Mouse (Mus musculus) heart, postnatal 36 days (tissue): Measurements from ENCODE around the gene Gm10142. TPM values are rescaled to one million over a fixed set of nuclear protein-coding genes. Genes with fewer than 3 reads are reported as not detected.
"Not testable (repeated sequence)": the region's sequence is repeated elsewhere in the genome, so short reads cannot be mapped to it uniquely, and the experiment has no call there.

Source experiments
- DNase-seq, 2 experiments: peaks; one replicate each; pipeline ENCODE4 v3.0.0; 2021 to 2022
- intact Hi-C: fragments of 180-260 bp; cut with DNase I; formaldehyde crosslinking; loops from one replicate; pipeline ENCODE4 v1.15.1; 2025
- total RNA-seq, 2 experiments: library from RNA; stranded (reverse); gene quantifications; 2 replicates each; pipeline ENCODE4 v1.2.3; 2021

Gm10142 gene
- total RNA-seq: not detected

- intact Hi-C loops: no loop called here
- no peak for DNase-seq
Observed at GRCm38 (mm10) chr10:77715507-77715906, at the start of gene Gm10142. Gm10142 (plus strand) TSS chr10:77715807.

DNA sequence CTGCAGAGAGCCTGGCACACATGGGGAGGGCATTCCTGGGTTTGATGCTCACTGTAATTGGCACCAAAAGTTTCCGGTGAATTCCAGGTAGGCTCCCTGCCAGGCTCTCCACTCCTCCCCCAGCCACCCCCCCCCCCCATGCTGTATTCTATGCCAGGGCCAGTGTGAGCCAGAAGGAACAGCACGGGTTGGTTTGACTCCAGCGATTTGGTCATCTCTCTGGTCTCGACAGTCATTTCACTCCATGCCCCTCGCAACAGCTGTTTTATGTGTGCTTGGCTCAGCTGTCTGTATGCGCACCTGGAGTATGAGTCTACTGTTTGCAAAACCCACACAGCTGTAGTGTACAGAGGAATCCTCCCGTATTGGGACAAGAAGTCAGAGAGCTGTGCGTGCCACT, 49.3 kb upstream of the Gm10142 start:
- no peak for DNase-seq
- intact Hi-C loops: no loop called here

GRCm38 (mm10) chr10:77667402-77667801, 48.2 kb upstream of the Gm10142 start:
- intact Hi-C loops: no loop called here
- DNase-seq: no peak

- intact Hi-C loops: no loop called here
- no peak for DNase-seq
Observed at GRCm38 (mm10) chr10:77670710-77671109, 44.9 kb upstream of the Gm10142 start.

DNA sequence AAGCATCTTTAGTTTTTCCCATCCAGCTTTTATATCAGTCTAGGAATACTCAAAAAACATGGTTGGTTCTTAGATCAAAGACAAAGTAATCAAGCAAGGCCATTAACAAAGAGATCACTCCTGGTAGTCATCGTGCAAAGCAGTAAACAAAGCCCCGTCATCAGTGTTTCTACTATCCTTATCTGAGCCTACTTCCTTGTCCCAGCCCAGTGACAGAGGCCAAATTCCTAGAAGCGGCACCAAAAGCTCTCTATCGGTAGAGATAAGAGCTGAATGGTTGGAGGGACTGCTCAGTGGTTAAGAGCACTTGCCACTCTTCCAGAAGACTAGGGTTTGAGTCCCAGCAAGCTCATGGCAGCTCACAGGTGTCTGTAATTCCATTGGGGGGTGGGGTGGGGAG, 44.1 kb upstream of the Gm10142 start:
- intact Hi-C loops: no loop called here
- DNase-seq: no peak

- intact Hi-C loops: no loop called here
- DNase-seq: no peak
Observed at GRCm38 (mm10) chr10:77673765-77674164, 41.8 kb upstream of the Gm10142 start.

GRCm38 (mm10) chr10:77677562-77677961, 38.0 kb upstream of the Gm10142 start:
- intact Hi-C loops: no loop called here
- no peak for DNase-seq

DNA sequence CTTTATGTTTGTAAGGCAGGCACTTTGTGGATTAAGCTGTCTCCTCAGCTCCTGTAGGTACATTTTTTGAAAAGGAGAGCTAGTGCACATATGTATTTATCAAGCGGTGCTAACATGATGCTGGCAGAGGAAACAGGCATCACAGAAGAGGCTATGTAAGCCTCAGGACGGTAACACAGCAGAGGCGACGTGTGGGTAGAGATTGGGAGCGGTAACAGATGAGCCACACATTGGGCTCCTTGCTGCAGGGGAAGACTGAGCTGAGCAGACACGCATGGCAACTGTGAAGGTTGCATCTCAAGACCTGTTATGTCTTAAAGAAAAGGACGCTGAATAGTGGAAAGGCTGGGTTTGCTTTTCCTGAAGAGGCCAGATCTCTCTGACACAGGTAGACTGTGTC, 32.6 kb upstream of the Gm10142 start:
- intact Hi-C loops: no loop called here
- DNase-seq: no peak

GRCm38 (mm10) chr10:77684181-77684580, 31.4 kb upstream of the Gm10142 start:
- no peak for DNase-seq
- intact Hi-C loops: no loop called here

DNA sequence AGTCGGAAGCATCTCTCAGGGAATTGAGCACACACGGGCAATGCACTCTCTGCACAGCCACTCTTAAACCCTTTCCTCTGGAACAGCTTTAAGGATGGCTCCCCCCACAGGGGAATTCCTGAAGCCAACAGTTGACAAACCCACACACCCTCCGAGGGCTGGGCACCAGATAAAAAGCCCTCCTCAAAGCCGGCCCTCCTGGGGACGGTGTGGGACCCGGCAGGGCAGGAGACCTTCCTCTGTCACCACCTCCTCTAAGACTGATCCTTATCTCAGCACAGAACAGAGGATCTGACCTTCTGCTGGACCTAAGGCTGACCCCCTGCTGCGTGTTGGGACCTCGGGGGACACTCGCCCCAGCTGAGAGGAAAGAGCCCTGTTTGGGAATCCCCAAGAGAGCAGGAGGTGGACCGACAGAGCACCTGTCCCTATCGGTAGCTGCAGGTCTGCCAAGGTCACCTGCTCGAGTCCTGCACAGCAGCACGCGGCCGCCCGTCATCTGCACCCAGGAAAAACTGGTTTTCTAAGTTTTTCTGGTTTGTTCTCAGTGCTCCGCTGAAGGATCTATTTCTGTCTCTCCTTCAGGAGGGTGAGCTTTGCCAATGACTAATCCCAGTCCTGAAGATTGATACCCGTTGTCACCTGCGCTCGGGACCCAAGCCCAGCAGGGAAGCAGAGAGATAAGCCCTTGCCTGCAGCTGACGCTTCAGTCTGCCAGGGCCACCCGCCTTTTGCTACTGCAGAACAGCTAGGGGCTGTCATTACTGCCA, 29.5 kb upstream of the Gm10142 start, which contains the start of gene Tspear:
Tspear (plus strand) TSS at position 675 of the 770 bp plus-strand sequence.
- DNase-seq: no peak
- intact Hi-C loops: no loop called here

- DNase-seq: no peak
- intact Hi-C loops: no loop called here
Observed at GRCm38 (mm10) chr10:77687021-77687420, 28.6 kb upstream of the Gm10142 start.

DNA sequence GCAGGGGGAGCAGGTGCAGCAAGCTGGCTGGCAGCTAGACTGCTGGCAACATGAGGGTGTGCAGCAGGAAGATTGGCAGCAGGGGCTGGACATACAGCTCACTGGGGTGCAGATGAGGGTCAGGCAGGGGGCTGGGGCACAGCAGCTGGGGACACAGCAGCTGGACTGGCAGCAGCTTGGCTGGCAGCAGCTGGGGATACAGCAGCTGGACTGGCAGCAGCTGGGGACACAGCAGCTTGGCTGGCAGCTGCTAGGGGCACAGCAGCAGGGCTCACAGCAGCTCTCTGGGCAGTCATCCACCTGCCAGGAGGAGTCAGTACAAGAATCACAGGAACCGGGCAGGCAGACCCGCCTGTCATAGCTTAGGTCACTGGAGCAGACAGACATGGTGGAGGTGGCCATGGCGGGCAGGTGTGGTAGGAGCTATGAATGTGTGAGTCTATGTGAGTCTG, 25.2 kb upstream of the Gm10142 start, which contains the start of gene Gm19402:
Gm19402 (minus strand) TSS at position 402 of the 452 bp plus-strand sequence.
- DNase-seq, intact Hi-C loops: not testable (repeated sequence)

DNA sequence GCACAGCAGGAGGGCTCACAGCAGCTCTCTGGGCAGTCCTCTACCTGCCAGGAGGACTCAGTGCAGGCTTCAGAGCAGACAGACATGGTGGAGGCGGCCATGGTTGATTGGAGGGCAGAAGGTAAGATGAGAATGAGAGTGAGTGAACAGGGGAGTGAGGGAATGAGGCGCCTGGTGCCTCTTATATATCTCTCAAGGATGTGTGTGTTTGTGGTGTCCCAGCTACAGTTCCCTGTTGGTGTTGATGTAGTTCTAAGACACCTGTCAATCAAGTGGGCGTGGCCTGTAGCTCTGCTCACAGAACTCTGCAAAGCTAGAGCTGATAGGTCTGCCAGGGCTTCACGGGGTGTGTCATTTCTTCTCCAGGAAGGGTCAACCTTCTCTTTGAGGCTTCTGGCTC, 18.5 kb upstream of the Gm10142 start, which contains the start of gene Gm9508:
Gm9508 (minus strand) TSS at position 101 of the 400 bp plus-strand sequence.
- intact Hi-C loops: no loop called here
- DNase-seq: no peak

GRCm38 (mm10) chr10:77706326-77706725, 9.3 kb upstream of the Gm10142 start, which contains the start of gene Gm10272:
Gm10272 (plus strand) TSS chr10:77706626.
- DNase-seq: no peak
- intact Hi-C loops: no loop called here

DNA sequence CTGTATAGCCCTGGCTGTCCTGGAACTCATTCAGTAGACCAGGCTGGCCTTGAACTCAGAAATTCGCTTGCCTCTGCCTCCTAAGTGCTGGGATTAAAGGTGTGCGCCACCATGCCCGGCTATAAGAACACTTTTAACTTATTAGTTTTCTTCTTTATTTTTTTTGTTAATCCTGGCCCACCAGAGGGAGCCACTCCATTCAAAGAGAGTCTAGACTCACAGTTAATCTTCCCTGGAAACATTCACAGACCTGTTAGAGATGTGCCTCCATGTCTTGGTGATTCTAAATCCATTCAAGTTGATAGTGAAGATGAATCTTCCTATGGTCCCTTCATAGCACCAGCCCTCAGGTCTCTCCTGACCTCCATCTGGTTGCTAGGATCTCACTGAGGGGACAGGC, 5.8 kb upstream of the Gm10142 start:
- DNase-seq: no peak
- intact Hi-C loops: loop anchor here (5.0 kb wide), 1 partner anchor 167 kb away; no protein-coding TSS in a partner anchor

DNA sequence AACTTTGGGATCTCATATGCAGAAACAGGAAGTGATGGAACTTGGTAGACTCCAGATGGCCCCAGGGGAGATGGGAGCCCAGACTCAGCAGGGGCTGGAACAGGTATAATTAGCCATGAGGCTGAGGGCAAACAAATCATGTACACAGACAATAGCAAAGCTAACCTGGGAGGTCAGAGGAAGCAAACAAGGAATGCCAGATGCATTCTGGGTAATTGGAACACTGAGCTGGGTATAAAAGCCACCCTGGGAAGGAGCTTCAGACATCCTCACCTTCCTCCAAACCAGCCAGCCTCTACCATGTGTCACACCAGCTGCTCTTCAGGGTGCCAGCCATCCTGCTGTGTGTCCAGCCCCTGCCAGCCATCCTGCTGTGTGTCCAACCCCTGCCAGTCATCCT, 4.5 kb upstream of the Gm10142 start, which contains the start of gene Gm10024:
Gm10024 (plus strand) TSS at position 301 of the 400 bp plus-strand sequence.
- intact Hi-C loops: loop anchor here (5.0 kb wide), 1 partner anchor 166 kb away; no protein-coding TSS in a partner anchor
- not testable (repeated sequence) for DNase-seq

DNA sequence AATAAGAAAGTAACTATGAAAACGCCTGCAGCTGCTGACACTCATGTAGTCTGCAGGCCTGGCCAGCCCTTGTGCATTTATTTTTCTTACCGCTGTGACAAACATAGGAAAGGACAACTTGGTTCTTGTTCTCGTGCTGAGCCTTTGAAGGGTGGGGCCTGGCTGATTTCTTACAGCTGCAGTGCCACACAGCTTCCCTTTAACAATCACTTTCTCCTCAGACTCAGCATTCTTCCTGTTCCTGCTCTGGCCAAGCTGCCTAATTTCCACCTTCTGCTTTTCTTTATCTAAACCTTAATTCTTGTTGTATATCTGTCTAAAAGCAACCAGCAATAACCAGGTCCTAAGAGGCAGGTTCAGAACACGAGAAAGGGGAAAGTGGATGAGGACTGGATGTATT, 1.9 kb upstream of the Gm10142 start:
- intact Hi-C loops: loop anchor here (5.0 kb wide), 1 partner anchor 164 kb away; no protein-coding TSS in a partner anchor

DNA sequence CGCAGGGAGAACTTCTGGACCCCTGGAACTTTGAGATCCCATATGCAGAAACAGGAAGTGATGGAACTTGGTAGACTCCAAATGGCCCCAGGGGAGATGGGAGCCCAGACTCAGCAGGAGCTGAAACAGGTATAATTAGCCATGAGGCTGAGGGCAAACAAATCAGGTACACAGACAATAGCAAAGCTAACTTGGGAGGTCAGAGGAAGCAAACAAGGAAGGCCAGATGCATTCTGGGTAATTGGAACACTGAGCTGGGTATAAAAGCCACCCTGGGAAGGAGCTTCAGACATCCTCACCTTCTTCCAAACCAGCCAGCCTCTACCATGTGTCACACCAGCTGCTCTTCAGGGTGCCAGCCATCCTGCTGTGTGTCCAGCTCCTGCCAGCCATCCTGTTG, 4.7 kb downstream of the Gm10142 start, which contains the start of gene Krtap12-1:
Krtap12-1 (plus strand) TSS at position 301 of the 400 bp plus-strand sequence.
- intact Hi-C loops, DNase-seq: not testable (repeated sequence)

More for the DNA sequence above, 1.9 kb upstream of the Gm10142 start:
- DNase-seq: peak in 1 of 2 experiments; percentile 2

DNA sequence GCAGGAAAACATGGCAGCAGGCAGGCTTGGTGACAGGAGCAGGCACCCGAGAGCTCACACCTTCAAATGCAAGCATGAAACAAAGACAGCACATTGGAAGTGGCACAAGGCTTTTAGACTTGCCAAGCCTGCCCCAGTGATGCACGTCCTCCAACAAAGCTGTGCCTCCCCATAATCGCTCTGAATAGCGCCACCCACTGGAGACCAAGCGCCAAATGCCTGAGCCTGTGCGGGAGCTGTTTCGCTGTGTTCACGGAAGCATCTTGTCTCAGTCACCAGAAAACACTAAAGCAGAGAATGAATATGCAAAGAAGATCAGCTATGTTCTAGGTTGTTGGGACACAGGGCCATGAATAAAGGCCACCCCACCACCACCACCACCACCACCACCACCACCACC, 9.2 kb downstream of the Gm10142 start:
- intact Hi-C loops: no loop called here
- no peak for DNase-seq

DNA sequence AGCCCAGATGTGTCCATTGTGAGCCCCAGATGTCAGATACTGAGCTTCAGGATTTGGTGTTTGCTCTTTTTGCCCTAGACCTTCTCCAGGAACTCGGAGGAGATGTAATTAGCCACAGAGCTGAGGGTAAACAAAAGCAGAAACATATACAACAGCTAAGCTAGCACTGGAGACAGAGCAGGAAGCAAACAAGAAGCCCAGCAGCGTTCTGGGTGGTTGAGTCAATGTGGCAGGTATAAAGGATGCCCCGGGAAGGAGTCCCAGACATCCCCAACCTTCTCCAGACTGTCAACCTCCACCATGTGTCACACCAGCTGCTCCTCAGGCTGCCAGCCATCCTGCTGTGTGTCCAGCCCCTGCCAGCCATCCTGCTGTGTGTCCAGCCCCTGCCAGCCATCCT, 10.6 kb downstream of the Gm10142 start, which contains the start of gene Gm10100:
Gm10100 (plus strand) TSS at position 301 of the 400 bp plus-strand sequence.
- DNase-seq: no peak
- intact Hi-C loops: no loop called here

DNA sequence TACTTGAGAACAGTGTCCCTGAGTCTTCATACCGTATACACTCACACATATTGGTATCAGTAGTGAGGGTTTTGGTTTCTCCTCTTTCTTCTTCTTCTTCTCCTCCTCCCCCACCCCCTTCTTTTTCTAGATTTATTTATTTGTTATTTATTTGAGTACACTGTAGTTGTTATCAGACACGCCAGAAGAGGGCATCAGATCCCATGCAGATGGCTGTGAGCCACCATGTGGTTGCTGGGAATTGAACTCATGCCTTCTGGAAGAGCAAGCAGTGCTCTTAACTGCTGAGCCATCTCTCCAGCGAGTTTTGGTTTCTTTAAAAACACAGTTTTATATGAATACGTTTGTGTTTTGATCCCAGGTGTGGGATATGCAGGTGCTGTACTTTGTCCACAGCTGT, 12.7 kb downstream of the Gm10142 start:
- DNase-seq: no peak
- intact Hi-C loops: loop anchor here (2.0 kb wide), 2 partner anchors 87 to 151 kb away; partner anchors contain the start of gene Gm2696
